Mouse (Mus musculus): ENCODE measurements around the gene Sh3bp2. TPM values are rescaled to one million over a fixed set of nuclear protein-coding genes. Genes with fewer than 3 reads are reported as not detected.
"Not testable (repeated sequence)": the region's sequence is repeated elsewhere in the genome, so short reads cannot be mapped to it uniquely, and the experiment has no call there.

The Sh3bp2 gene
- polyA plus RNA-seq, 1 experiment from 2014 or later: 5.9 TPM

DNA sequence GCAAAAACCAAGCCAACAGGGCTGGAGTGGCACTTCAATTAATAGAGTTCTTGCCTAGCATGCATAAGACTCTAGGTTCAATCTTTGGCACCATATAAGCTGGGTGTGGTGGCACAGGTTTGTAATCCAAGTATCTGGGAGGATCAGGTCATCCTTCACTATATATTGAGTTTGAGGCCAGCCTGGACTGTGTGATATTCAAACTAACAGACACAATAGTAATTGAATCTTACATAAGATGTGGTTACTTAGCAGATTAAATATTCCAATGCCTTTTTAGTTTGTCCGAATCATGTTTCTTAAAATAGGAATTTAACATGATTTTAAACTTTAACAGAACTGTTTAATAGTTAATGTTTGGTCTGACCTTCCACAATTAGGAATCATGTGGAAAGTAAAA is 50.6 kb downstream of the Sh3bp2 start:
- H3K4me1 ChIP-seq: peaks cover 9% of the 10 kb centered on the region
- WGBS: 91% methylated on average over 1 of the region's 1 CpGs
- no peak overlapping the region for H3K4me2 ChIP-seq
- H3K27me3 ChIP-seq (replicated peaks): no peaks in the 10 kb centered on the region
- no peaks in the 10 kb centered on the region for H3K36me3 ChIP-seq
- no peak overlapping the region for H3K9ac ChIP-seq
- no peak for ATAC-seq (ENCODE audit: insufficient read depth, low FRiP score, low read depth)
- H3K4me3 ChIP-seq (replicated peaks): no peak overlapping the region
- no peaks in the 10 kb centered on the region for H3K9me3 ChIP-seq
- H3K27ac ChIP-seq: no peak overlapping the region

DNA sequence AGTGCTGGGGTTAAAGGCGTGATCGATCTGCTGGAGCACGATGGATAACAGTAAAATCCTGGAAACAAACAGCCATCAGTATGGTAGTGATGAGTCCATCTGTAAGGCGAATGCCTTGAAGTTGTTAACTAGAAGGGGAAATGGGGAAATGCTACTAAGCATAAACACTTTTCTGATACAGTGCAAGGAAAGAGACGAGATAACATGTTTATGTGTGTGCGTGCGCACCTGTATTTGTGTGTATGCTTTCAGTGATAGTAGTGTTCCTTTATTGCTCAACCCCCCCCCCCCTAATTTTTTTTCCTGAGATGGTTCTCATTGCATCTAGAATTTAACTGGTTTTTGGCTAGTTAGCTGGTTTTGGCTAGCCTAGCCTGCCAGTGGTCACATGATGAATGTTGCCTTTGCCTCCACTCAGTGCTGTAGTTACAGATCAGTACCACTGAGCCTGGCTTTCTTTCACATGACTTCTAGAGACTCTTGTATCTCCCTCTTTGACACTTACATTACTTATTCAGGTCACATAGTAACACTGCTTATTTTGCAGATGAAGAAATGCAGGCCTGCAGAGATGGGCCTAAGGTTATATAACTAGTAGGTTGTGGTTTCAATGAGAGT is 52.5 kb downstream of the Sh3bp2 start:
- WGBS: 92% methylated on average over 7 of the region's 7 CpGs
- peaks cover 9% of the 10 kb centered on the region for H3K4me1 ChIP-seq
- no peak overlapping the region for H3K4me2 ChIP-seq
- no peak overlapping the region for H3K4me3 ChIP-seq (replicated peaks)
- no peak for ATAC-seq (ENCODE audit: insufficient read depth, low FRiP score, low read depth)
- H3K27me3 ChIP-seq (replicated peaks): no peaks in the 10 kb centered on the region
- no peak overlapping the region for H3K27ac ChIP-seq
- H3K9ac ChIP-seq: no peak overlapping the region
- no peaks in the 10 kb centered on the region for H3K36me3 ChIP-seq
- H3K9me3 ChIP-seq: no peaks in the 10 kb centered on the region

DNA sequence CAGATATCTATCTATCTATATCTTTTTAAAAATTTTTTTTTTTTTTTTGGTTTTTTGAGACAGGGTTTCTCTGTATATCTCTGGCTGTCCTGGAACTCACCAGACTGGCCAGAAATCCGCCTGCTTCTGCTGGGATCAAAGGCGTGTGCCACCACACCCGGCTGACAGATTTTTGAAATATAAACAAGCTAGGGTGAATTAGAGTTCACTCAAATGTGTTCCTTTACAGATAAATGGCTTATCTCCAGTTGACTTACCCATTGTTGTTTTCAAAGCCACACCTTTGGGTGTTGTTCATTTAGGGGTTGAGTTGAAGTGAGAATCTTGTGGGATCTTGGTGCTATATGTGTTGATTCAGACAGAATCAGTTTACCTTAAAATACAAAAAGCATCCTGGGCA is 53.7 kb downstream of the Sh3bp2 start:
- ATAC-seq (ENCODE audit: insufficient read depth, low FRiP score, low read depth): no peak
- Histone ChIP-seq H3K4me2 (no peak overlapping the region), H3K9me3 (no peaks in the 10 kb centered on the region), H3K4me1 (peaks cover 9% of the 10 kb centered on the region), H3K36me3 (no peaks in the 10 kb centered on the region), H3K27me3 (replicated peaks) (no peaks in the 10 kb centered on the region), H3K4me3 (replicated peaks) (no peak overlapping the region), H3K27ac (no peak overlapping the region), H3K9ac (no peak overlapping the region)
- 37% methylated on average over 3 of the region's 3 CpGs for WGBS

DNA sequence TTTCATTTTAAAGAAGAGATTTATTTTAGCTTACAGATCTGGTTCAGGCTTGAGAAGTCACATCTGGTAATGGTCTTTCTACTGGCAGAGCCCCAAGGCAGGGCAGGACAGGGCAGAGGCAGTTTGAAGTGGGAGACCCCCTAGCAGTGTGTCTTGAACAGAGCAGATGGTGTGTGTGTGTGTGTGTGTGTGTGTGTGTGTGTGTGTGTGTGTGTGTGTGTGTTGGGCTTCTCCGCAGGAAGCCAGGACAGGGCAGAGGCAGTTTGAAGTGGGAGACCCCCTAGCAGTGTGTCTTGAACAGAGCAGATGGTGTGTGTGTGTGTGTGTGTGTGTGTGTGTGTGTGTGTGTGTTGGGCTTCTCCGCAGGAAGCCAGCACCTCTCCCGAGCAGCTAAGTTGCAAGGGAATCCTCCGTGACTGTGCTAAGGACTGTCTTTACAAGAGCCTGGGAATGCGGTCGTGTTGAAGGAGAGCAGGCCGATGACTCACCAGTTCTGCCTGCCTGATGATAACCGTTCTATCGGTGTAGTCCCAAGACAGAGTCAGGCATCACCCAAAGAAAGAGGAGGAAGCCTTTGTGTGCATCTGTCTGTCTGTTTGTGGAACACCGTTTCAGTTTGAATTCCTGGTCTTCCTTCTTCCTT is 56.2 kb downstream of the Sh3bp2 start:
- ATAC-seq (ENCODE audit: insufficient read depth, low FRiP score, low read depth): peak; percentile 88; the same call in 1 of the 2 replicates
- not testable (repeated sequence) for H3K9me3 ChIP-seq; H3K4me1 ChIP-seq; H3K27me3 ChIP-seq (replicated peaks); H3K4me3 ChIP-seq (replicated peaks); H3K36me3 ChIP-seq; H3K9ac ChIP-seq
- WGBS: 16% methylated on average over 8 of the region's 10 CpGs
- H3K27ac ChIP-seq: peak overlapping the region; percentile 70
- H3K4me2 ChIP-seq: peak overlapping the region; percentile 4; the same call in 1 of the 2 replicates

DNA sequence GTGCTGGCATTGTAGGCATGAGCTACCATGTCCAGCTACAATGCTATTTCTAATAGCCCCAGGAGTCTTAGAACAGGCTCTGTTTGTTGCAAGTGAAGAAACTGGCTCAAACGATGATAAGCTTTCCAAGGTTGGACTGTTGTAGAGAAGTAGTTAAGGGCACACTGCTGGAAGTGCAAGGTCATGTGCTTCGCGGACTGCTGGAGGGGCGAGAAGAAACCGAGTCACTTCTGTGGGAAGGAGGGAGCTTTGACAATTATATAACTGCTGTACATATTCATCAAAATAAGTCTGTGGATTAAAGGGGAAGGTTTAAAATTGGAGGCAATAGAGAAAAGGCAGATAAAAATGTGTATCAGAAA is 56.7 kb downstream of the Sh3bp2 start:
- no peaks in the 10 kb centered on the region for H3K27me3 ChIP-seq (replicated peaks)
- WGBS: 62% methylated on average over 5 of the region's 5 CpGs
- H3K4me1 ChIP-seq: peaks cover 5% of the 10 kb centered on the region; the same call in 1 of the 2 replicates
- no peak overlapping the region for H3K4me3 ChIP-seq (replicated peaks)
- H3K4me2 ChIP-seq: peak overlapping the region; percentile 4; the same call in 1 of the 2 replicates
- no peak overlapping the region for H3K9ac ChIP-seq
- 0 out of 2 replicates have a peak, but pooled peaks have one; percentile 47 for ATAC-seq (ENCODE audit: insufficient read depth, low FRiP score, low read depth)
- no peaks in the 10 kb centered on the region for H3K9me3 ChIP-seq
- H3K27ac ChIP-seq: peak overlapping the region; percentile 70
- H3K36me3 ChIP-seq: no peaks in the 10 kb centered on the region

DNA sequence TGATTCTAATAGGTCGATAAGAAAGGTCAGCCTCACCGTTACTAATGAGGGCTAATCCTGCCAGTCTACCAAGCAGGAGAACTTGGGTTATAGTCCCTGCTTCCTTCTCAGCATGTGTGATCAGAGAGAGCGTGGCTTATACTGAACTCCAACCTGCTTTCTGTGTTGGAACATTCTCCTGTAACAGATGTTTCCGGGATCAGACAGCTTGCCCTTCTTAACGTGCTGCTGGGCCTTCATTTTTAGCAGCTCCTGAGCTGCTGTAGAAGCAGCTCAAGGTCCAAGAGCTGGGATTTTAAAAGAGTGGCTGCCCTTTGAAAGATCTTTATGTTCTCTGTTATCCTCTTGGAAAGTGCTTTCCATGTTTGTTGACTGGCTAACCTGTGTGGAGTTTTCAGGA is 59.6 kb downstream of the Sh3bp2 start:
- Histone ChIP-seq H3K4me2 (no peak overlapping the region), H3K4me3 (replicated peaks) (no peak overlapping the region), H3K27me3 (replicated peaks) (no peaks in the 10 kb centered on the region), H3K9ac (no peak overlapping the region), H3K9me3 (no peaks in the 10 kb centered on the region), H3K27ac (no peak overlapping the region), H3K36me3 (no peaks in the 10 kb centered on the region), H3K4me1 (peaks cover 8% of the 10 kb centered on the region; the same call in 1 of the 2 replicates)
- WGBS: 70% methylated on average over 5 of the region's 5 CpGs
- ATAC-seq (ENCODE audit: insufficient read depth, low FRiP score, low read depth): no peak

DNA sequence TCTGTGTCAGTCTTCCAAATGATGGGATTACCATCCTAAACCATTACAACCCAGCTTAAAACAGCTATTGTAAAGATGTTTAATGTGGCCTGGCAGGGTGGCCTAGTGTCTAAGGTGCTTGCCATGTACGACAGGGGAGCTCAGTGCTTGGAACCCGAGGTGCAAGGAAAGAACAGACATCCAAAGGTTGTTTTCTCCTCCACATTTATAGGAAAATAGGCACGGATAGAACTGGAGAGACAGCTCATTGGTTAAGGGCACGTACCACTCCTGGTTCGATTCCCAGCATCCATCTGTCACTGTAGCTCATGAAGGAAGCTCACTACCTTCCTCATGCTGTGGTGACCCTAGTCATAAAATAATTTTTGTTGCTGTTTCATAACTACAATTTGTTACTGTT is 62.2 kb downstream of the Sh3bp2 start:
- H3K4me3 ChIP-seq (replicated peaks): no peak overlapping the region
- no peak for ATAC-seq (ENCODE audit: insufficient read depth, low FRiP score, low read depth)
- H3K4me2 ChIP-seq: no peak overlapping the region
- 0 out of 2 replicates have a peak, but pooled peaks cover 3% of the 10 kb centered on the region for H3K4me1 ChIP-seq
- no peak overlapping the region for H3K27ac ChIP-seq
- H3K27me3 ChIP-seq (replicated peaks): no peaks in the 10 kb centered on the region
- no peaks in the 10 kb centered on the region for H3K36me3 ChIP-seq
- no peak overlapping the region for H3K9ac ChIP-seq
- WGBS: 88% methylated on average over 5 of the region's 5 CpGs
- no peaks in the 10 kb centered on the region for H3K9me3 ChIP-seq

DNA sequence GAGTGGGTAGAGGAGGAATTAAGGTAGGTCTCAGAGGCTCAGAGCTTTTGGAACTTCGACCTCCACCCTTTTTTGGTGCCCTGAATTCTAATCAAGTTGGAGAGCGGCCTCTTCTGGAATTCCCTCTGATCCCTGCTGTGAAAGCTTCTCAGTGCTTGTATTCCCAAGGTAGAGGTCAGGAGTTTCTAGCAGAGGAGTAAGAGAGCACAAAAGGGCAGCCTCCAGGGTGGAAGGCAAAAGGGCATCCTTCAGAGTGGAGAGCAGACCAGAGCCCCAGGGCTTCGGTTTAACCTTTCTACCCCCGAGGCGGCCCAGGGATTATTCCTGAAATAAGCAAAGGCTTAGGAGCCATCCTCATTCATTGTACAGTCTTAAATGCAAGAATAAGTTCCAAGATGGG is 64.4 kb downstream of the Sh3bp2 start:
- ATAC-seq (ENCODE audit: insufficient read depth, low FRiP score, low read depth): no peak
- H3K4me3 ChIP-seq (replicated peaks): no peak overlapping the region
- 33% methylated on average over 5 of the region's 5 CpGs for WGBS
- H3K27me3 ChIP-seq (replicated peaks): no peaks in the 10 kb centered on the region
- 0 out of 2 replicates have a peak, but pooled peaks cover 3% of the 10 kb centered on the region for H3K4me1 ChIP-seq
- no peak overlapping the region for H3K27ac ChIP-seq
- H3K4me2 ChIP-seq: no peak overlapping the region
- no peak overlapping the region for H3K9ac ChIP-seq
- H3K9me3 ChIP-seq: no peaks in the 10 kb centered on the region
- H3K36me3 ChIP-seq: no peaks in the 10 kb centered on the region

DNA sequence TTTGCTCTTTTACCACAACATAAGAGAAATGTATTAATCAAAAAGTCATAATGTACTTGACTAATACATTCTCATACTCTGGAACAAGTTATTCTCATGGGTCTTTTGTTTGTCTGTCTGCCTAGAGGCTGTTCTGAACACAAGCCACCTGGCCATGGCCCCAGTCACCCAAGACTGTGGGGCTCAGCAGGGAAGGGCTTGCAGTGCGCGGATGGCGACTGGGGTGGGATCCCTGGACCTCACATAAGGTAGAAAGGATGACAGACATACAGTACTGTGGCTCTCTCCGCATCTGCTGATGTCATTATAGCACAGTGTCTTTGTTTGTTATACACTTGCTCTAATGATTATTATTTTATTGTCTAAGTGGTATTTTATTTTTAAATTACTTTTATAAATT is 65.1 kb downstream of the Sh3bp2 start:
- Histone ChIP-seq H3K4me3 (replicated peaks) (no peak overlapping the region), H3K27ac (no peak overlapping the region), H3K9ac (no peak overlapping the region), H3K27me3 (replicated peaks) (no peaks in the 10 kb centered on the region), H3K4me2 (no peak overlapping the region), H3K9me3 (no peaks in the 10 kb centered on the region), H3K36me3 (no peaks in the 10 kb centered on the region), H3K4me1 (0 out of 2 replicates have a peak, but pooled peaks cover 3% of the 10 kb centered on the region)
- WGBS: 54% methylated on average over 4 of the region's 4 CpGs
- no peak for ATAC-seq (ENCODE audit: insufficient read depth, low FRiP score, low read depth)

DNA sequence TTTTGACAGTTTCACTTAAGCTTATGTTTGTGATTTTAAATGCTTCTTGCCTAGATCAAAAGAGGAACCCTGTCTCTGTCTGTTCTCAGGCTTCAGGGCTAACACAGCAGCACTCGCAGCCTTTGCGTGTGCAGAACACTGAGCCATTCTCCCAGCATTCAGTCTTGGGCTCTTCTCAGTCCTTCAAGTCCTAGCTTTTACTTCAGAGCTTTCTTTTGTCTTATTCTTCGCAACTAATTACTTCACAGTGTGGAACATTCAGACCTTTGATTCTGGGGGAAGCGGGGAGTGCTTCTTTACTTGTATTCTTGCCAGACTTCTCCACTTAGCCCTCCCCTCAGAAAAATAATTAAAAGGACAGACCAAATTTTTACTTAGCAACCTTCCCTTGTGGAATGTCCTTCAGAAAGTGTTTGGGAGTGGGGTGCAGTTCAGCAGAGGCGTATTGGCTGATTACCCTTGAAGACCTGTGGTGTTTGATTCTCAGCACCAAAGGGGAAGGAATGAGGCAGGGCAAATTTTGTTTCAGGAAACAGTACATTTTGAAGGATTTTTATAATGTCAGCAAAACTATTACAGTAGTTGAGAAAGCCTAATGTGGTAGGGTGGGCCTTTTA is 65.9 kb downstream of the Sh3bp2 start:
- WGBS: 75% methylated on average over 5 of the region's 5 CpGs
- H3K9ac ChIP-seq: no peak overlapping the region
- no peaks in the 10 kb centered on the region for H3K27me3 ChIP-seq (replicated peaks)
- H3K4me1 ChIP-seq: 0 out of 2 replicates have a peak, but pooled peaks cover 3% of the 10 kb centered on the region
- no peak overlapping the region for H3K4me2 ChIP-seq
- no peaks in the 10 kb centered on the region for H3K9me3 ChIP-seq
- no peaks in the 10 kb centered on the region for H3K36me3 ChIP-seq
- H3K27ac ChIP-seq: no peak overlapping the region
- no peak overlapping the region for H3K4me3 ChIP-seq (replicated peaks)
- no peak for ATAC-seq (ENCODE audit: insufficient read depth, low FRiP score, low read depth)

DNA sequence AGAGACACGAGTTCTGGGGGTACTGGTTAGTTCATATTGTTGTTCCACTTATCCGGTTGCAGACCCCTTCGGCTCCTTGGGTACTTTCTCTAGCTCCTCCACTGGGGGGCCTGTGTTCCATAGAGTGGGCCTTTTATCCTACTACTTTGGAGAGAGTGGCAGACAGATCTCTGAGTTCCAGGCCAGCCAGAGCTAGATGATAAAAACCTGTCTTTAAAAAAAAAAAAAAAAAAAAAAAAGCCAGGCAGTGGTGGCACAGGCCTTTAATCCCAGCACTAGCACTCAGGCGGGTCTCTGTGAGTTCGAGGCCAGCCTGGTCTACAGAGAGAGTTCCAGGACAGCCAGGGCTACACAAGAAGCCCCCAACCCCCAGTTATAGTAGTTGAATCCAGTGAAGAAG is 66.6 kb downstream of the Sh3bp2 start:
- H3K27me3 ChIP-seq (replicated peaks); H3K4me1 ChIP-seq; H3K27ac ChIP-seq; H3K36me3 ChIP-seq; H3K4me3 ChIP-seq (replicated peaks); ATAC-seq (ENCODE audit: insufficient read depth, low FRiP score, low read depth); H3K9ac ChIP-seq; H3K9me3 ChIP-seq; H3K4me2 ChIP-seq: not testable (repeated sequence)
- WGBS: 83% methylated on average over 5 of the region's 5 CpGs

DNA sequence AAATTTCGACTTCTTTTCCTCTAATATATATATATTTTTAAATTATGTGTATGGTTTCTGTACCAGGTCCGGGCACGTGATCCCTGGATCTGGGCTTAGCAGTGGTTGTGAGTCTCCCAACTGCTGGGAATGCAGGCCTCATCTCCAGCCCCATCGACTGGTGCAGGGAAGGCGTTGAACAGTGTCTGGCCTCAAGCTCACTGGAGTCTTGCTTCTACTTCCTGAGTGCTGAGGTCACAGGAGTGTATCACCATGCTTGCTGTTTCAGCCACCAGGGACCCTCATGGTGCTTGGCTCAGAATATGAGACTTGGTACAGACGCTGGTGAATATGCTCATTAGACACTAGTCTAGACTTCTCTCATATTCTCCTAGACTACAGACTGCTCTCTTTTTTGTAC is 67.0 kb downstream of the Sh3bp2 start:
- H3K36me3 ChIP-seq: no peaks in the 10 kb centered on the region
- H3K27ac ChIP-seq: no peak overlapping the region
- ATAC-seq (ENCODE audit: insufficient read depth, low FRiP score, low read depth): no peak
- H3K27me3 ChIP-seq (replicated peaks): no peaks in the 10 kb centered on the region
- 96% methylated on average over 6 of the region's 6 CpGs for WGBS
- no peak overlapping the region for H3K9ac ChIP-seq
- no peaks in the 10 kb centered on the region for H3K9me3 ChIP-seq
- 0 out of 2 replicates have a peak, but pooled peaks cover 3% of the 10 kb centered on the region for H3K4me1 ChIP-seq
- H3K4me3 ChIP-seq (replicated peaks): no peak overlapping the region
- no peak overlapping the region for H3K4me2 ChIP-seq
